Mouse (Mus musculus) heart, embryonic 16.5 days (tissue): Measurements from ENCODE around the gene Ptprg. TPM values are rescaled to one million over a fixed set of nuclear protein-coding genes. Genes with fewer than 3 reads are reported as not detected.
A peak's percentile ranks its signal among the peaks of the same experiment; 100 is the strongest.

Source experiments
- ATAC-seq: fragments of 200-750 bp; cut with Nextera tagmentation; replicated peaks from 2 replicates; pipeline ENCODE4 v1.8.0; 2017; ENCODE audit warnings: moderate number of reproducible peaks; ENCODE audit not compliant: insufficient read depth, low FRiP score; ENCODE audit errors: extremely low read depth
- H3K27ac ChIP-seq: fragments of 300-500 bp; sonication (generic); 2 replicates; pipeline ENCODE4 v1.5.1; 2014; ENCODE audit warnings: mild to moderate bottlenecking, low read length, control low read depth, moderate library complexity
- H3K27me3 ChIP-seq: fragments of 300-500 bp; sonication (generic); 2 replicates; pipeline ENCODE4 v1.6.1; 2014; ENCODE audit warnings: low read length, mixed read lengths; ENCODE audit not compliant: control insufficient read depth, insufficient read depth
- H3K36me3 ChIP-seq: fragments of 300-500 bp; sonication (generic); 2 replicates; pipeline ENCODE4 v1.6.1; 2014; ENCODE audit not compliant: control insufficient read depth, insufficient read depth
- H3K4me1 ChIP-seq: fragments of 300-500 bp; sonication (generic); 2 replicates; pipeline ENCODE4 v1.6.1; 2014; ENCODE audit warnings: low read length, mixed read lengths; ENCODE audit not compliant: control insufficient read depth, insufficient read depth
- H3K4me2 ChIP-seq: fragments of 300-500 bp; sonication (generic); 2 replicates; pipeline ENCODE4 v1.6.1; 2014; ENCODE audit warnings: low read depth, mild to moderate bottlenecking, control low read depth, low read length
- H3K4me3 ChIP-seq: fragments of 300-500 bp; sonication (generic); 2 replicates; pipeline ENCODE4 v1.5.1; 2014; ENCODE audit warnings: mild to moderate bottlenecking, control low read depth, low read length
- H3K9ac ChIP-seq: fragments of 300-500 bp; sonication (generic); 2 replicates; pipeline ENCODE4 v1.6.1; 2014; ENCODE audit warnings: low read length, control low read depth
- H3K9me3 ChIP-seq: fragments of 300-500 bp; sonication (generic); replicated peaks from 2 replicates; pipeline ENCODE4 v1.6.1; 2016; ENCODE audit warnings: low read length; ENCODE audit not compliant: control insufficient read depth
- WGBS: fragments of 180-500 bp; shearing (Covaris S2); extraction: QIAGEN DNeasy Blood & Tissue Kit; methylation state at CpG from one replicate; pipeline ENCODE4 v1.1.7; 2014; 5-methylcytosine and 5-hydroxymethylcytosine counted together
- polyA plus RNA-seq: library from polyadenylated mRNA; unstranded; fragments of >200 nt; fragmentation: Nextera tagmentation; extraction: Ambion mirVana; gene quantifications from 2 replicates; pipeline ENCODE4 v1.2.1, GENCODE M21; 2015

Ptprg gene
- polyA plus RNA-seq, 1 experiment from 2014 or later, result 13.4 TPM

DNA sequence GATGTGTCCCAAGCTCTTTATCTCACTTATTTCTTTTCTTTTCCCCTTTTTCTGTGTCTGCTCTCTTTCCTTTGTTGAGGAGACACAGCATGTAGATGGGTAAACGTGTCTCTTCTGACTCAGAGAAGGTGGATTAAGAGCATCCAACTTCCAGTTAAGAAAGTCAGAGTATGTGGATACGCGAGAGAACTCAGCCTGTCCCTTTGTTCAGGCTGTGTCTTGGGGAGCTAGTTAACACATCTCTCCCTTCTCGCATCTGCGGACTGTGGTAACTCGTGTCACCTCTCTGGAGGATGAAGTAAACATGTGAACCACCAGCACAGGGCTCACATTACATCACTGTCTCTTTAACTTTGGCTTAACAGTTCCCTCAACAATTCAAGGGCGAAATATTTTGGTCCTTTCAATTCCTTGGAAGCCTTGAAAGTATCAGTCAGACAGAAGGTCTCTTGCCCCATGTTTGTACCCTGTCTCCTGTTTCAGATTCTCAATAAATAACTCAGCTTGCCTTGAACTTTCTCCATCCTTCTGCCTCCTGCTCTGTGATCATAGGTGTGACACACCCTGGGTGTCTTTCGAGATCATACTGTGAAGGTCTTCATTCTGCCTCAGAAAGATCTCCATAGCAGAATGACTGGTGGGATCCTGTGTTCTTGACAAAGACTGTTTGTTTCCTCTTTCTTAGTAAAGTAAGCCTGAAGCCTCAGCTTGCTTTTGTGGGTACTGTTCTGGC lies 51.0 kb downstream of the Ptprg start:
- Histone ChIP-seq H3K4me1 (no peaks in the 10 kb centered on the region), H3K9ac (no peak overlapping the region), H3K4me3 (no peak overlapping the region), H3K27ac (no peak overlapping the region), H3K36me3 (no peaks in the 10 kb centered on the region), H3K27me3 (no peaks in the 10 kb centered on the region), H3K4me2 (no peak overlapping the region), H3K9me3 (no peaks in the 10 kb centered on the region)
- WGBS, result 66% methylated on average over 8 of the region's 8 CpGs
- no peak for ATAC-seq

DNA sequence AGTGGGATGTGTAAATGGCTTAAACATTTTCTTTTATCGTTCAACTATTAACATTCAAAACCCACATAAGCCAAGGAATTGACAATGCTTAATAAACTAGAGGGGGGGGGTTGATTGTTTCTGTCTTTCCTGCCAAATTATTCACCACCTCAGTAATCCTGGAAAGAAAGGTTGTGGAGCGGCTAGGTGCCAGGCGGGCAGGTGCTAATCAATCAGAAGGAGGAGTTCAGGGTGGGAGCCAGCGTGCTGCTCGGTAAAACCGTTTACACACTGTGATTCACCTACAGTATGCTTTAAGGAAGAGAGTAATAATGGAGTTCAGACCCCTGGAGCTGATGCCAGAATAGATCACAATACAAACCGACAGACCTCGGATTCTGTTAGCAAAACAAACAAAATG lies 55.0 kb downstream of the Ptprg start:
- H3K4me1 ChIP-seq, result no peaks in the 10 kb centered on the region
- no peaks in the 10 kb centered on the region for H3K36me3 ChIP-seq
- H3K27me3 ChIP-seq, result no peaks in the 10 kb centered on the region
- ATAC-seq, result no peak
- no peak overlapping the region for H3K27ac ChIP-seq
- no peak overlapping the region for H3K4me2 ChIP-seq
- H3K9ac ChIP-seq, result no peak overlapping the region
- 61% methylated on average over 8 of the region's 8 CpGs for WGBS
- no peak overlapping the region for H3K4me3 ChIP-seq
- H3K9me3 ChIP-seq, result no peaks in the 10 kb centered on the region

DNA sequence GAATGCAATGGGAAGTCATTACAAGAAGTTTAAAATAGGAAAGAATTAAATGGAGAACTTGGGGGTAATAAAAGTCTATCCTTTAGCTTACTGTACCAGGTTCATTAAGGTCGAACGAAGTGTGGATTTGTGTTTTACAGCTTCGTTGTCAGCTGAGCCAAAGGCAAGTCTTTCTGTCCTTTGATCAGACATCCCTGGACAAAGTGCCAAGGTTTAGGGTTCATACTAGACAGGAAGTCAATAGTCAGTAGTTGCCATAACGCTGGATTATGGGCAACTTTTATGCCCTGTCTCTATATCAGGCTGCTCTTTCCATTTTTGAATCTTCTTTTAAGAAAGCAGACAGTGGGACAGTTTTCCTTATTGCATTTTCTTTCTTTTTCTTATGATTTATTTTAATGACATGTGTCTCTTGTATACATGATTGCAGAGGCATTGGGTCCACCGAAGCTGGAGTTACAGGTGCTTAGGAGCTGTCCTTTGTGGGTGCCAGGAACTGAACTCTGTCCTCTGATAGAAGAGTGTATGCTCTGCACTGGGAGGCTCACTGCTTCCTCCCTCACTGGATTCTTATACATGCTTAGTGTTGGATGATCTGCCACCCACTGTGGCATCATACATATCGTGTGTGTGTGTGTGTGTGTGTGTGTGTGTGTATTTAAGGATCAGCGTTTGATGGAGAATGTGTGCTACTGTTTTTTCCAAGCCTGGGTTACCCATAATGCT lies 56.7 kb downstream of the Ptprg start:
- 85% methylated on average over 7 of the region's 7 CpGs for WGBS
- Histone ChIP-seq H3K27me3 (no peaks in the 10 kb centered on the region), H3K27ac (no peak overlapping the region), H3K9ac (no peak overlapping the region), H3K4me2 (no peak overlapping the region), H3K4me1 (no peaks in the 10 kb centered on the region), H3K36me3 (no peaks in the 10 kb centered on the region), H3K4me3 (no peak overlapping the region), H3K9me3 (no peaks in the 10 kb centered on the region)
- no peak for ATAC-seq

DNA sequence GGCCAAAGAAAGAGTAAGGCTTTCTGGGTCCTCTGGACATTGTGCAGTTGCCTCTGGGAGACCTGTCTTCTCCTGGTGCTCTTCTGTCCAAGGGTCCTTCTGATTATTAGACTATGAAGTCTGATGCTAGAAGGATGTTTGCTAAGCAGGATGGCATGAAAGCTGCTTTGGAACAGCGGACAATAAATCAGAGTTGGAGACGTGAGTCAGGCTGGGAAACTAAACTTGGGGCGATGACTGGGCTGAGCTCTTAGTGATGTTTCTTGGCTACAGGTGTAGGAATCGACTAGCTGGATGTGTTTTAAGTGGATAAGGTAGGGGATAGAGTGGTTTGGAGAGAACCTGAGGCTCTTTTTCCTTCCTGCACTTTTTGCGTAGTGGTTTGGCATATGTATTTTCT lies 59.1 kb downstream of the Ptprg start:
- no peaks in the 10 kb centered on the region for H3K27me3 ChIP-seq
- no peak overlapping the region for H3K4me2 ChIP-seq
- no peak overlapping the region for H3K4me3 ChIP-seq
- no peak overlapping the region for H3K27ac ChIP-seq
- no peaks in the 10 kb centered on the region for H3K36me3 ChIP-seq
- ATAC-seq, result no peak
- H3K9ac ChIP-seq, result no peak overlapping the region
- WGBS, result 79% methylated on average over 5 of the region's 5 CpGs
- no peaks in the 10 kb centered on the region for H3K9me3 ChIP-seq
- peaks cover 8% of the 10 kb centered on the region for H3K4me1 ChIP-seq

DNA sequence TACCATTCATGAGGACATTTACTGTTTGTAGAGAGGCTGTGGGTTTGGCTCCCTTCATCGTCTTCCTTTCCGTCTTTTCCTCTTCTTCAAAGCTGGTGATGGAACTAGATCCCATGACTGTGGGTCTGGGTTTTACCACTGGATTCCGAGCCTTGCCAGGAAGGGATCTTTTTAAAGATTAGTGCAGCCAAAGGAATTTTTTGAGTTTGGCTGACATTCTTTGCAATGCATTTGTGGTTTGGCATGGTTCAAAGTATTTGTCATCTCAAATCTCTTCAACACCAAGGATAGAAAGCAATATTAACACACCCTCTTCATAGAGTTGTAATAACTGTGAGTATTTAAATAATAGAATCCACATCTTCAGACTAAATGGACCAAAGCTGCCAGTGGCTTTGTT lies 59.8 kb downstream of the Ptprg start:
- WGBS, result 66% methylated on average over 3 of the region's 3 CpGs
- Histone ChIP-seq H3K4me1 (peaks cover 10% of the 10 kb centered on the region), H3K9me3 (no peaks in the 10 kb centered on the region), H3K36me3 (no peaks in the 10 kb centered on the region), H3K27ac (no peak overlapping the region), H3K9ac (no peak overlapping the region), H3K27me3 (no peaks in the 10 kb centered on the region), H3K4me3 (no peak overlapping the region), H3K4me2 (no peak overlapping the region)
- no peak for ATAC-seq

DNA sequence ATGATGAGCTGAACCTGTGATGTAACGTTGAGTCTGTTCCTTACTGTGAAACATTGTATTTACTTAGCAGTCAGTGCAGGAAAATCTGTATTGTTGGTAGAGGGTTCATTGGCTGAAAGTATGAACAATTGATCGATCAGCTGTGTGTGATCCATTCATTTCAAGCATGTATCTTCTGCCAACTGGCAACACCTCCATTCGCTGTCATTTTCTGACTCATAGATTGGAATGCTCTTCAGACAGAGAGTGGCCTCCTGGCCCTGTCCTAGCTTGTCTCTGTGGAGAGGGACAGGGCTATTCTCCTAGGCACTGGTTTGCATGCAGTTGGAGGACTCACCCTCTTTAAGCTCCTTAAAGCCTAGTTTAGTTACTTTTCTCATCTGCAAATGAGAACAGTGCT lies 62.4 kb downstream of the Ptprg start:
- Histone ChIP-seq H3K4me1 (peaks cover 10% of the 10 kb centered on the region), H3K4me2 (no peak overlapping the region), H3K36me3 (no peaks in the 10 kb centered on the region), H3K4me3 (no peak overlapping the region), H3K9ac (no peak overlapping the region), H3K27me3 (no peaks in the 10 kb centered on the region), H3K9me3 (no peaks in the 10 kb centered on the region), H3K27ac (no peak overlapping the region)
- ATAC-seq, result no peak
- 73% methylated on average over 3 of the region's 3 CpGs for WGBS

DNA sequence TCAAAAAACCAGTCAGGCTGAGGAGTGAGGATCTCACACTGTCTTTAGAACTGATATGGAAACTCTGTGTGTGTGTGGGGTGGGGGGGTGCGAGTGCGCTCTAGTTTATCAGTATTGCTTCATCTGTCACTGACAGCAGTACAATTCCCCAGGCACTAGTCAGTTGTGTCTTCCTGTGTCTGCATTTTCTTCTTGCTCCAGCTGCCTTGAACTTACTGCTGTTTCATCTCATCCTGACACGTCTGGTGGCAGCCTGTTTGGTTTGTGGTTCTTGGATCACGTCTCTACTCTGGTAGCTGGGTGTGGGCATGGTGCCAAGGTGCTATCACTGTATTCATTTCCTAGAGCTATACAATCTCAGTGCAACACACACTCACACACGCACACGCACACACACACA lies 64.0 kb downstream of the Ptprg start:
- ATAC-seq, result peak; percentile 62
- H3K4me3 ChIP-seq, result no peak overlapping the region
- H3K4me1 ChIP-seq, result peaks cover 10% of the 10 kb centered on the region
- H3K4me2 ChIP-seq, result no peak overlapping the region
- H3K9me3 ChIP-seq, result no peaks in the 10 kb centered on the region
- no peaks in the 10 kb centered on the region for H3K36me3 ChIP-seq
- H3K27ac ChIP-seq, result no peak overlapping the region
- H3K9ac ChIP-seq, result no peak overlapping the region
- 24% methylated on average over 6 of the region's 6 CpGs for WGBS
- H3K27me3 ChIP-seq, result no peaks in the 10 kb centered on the region

DNA sequence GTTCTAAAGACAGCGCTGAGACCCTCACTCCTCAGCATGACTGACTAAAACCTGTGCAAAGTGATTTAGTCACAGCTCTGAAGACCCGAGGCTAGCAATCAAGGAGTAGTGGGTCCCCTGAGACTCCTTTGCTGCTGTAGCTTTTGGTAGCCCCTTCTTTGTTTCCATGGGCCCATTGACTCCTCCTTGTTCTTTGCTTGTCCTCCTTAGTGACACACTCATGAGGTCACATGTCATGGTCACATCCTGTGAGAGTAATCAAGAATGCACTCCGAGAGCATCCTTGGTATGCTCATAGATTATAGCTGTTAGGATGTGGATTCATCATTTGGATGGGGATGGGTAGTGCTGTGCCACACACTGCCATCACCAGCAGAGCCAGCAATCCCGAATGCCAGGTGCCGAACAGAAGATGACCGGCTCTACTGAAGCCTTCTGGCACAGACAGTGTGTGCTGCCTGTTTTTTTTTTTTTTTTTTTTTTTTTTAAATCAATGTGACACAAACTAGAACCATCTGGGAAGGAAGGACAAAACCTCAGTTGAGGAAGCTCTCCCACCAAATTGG lies 64.9 kb downstream of the Ptprg start:
- no peak for ATAC-seq
- WGBS, result 84% methylated on average over 6 of the region's 6 CpGs
- no peaks in the 10 kb centered on the region for H3K36me3 ChIP-seq
- no peak overlapping the region for H3K4me3 ChIP-seq
- H3K9ac ChIP-seq, result no peak overlapping the region
- no peak overlapping the region for H3K4me2 ChIP-seq
- peaks cover 10% of the 10 kb centered on the region for H3K4me1 ChIP-seq
- no peak overlapping the region for H3K27ac ChIP-seq
- no peaks in the 10 kb centered on the region for H3K9me3 ChIP-seq
- no peaks in the 10 kb centered on the region for H3K27me3 ChIP-seq

DNA sequence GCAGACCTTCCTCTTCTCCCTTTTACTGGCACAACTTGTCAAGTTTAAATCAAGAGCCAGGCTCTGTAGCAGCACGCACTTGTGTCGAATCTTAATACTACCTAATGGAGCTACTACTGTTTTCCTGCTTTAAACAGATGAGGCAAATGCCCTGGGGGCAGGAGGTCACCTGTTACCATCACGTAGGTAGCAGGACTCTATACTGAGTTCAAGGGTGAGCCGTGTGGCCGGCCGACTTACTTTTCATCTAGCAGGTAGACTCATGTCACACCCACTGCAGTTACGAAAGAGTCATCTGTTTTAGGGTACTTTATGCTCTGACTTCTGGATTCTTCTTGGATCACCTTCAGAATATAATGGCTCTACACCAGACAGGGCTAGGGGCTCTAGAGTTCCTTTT lies 66.3 kb downstream of the Ptprg start:
- no peak for ATAC-seq
- 89% methylated on average over 7 of the region's 7 CpGs for WGBS
- no peak overlapping the region for H3K27ac ChIP-seq
- no peaks in the 10 kb centered on the region for H3K36me3 ChIP-seq
- H3K27me3 ChIP-seq, result no peaks in the 10 kb centered on the region
- H3K9me3 ChIP-seq, result no peaks in the 10 kb centered on the region
- no peak overlapping the region for H3K9ac ChIP-seq
- H3K4me2 ChIP-seq, result no peak overlapping the region
- H3K4me3 ChIP-seq, result no peak overlapping the region
- H3K4me1 ChIP-seq, result peaks cover 12% of the 10 kb centered on the region
